Mouse (Mus musculus) neutrophil, adult 5-6 weeks (primary cell): ENCODE measurements around the gene E2f2. TPM values are rescaled to one million over a fixed set of nuclear protein-coding genes. Genes with fewer than 3 reads are reported as not detected.

Experiments
- ATAC-seq: fragments of 151-379, 151-347 bp; 2 replicates; pipeline ENCODE4 v1.8.0; 2017; ENCODE audit warnings: mild to moderate bottlenecking, moderate TSS enrichment; ENCODE audit not compliant: insufficient number of reproducible peaks, poor library complexity, low FRiP score, severe bottlenecking; ENCODE audit errors: extremely low read depth
- total RNA-seq: library from RNA; stranded (forward); fragments of 200-1000 nt; gene quantifications from 2 replicates; pipeline ENCODE4 v1.2.3, GENCODE M21; 2017

The E2f2 gene
- 42.0 and 46.9 TPM in 2 replicates for total RNA-seq

DNA sequence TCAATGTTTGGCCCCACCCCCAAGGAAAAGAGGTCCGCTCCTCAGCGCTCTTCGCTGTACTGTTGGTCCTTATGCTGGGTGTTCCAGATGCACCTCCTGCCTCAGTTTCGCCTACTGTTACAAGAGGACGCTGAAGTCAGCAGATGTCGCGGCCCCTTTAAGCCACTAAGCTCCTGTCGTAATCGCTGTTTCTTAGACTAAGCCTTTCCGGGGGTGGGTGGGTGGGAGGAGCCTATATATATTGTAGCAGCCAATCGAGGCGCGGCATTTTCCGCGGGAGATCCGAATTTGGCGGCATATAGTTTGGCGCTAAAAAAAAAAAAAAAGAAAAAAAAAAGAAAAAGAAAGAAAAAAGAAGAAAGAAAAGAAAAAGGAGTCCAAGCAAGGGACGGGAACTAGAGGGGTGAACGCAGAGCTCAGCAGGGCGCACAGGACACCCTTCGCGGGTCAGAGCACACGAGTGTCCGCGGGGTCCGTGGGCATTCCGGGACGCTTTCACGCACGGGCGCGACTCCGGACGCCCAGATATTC, at the start of gene E2f2:
Gene E2f2 (plus strand): TSS at position 384 of the 531 bp plus-strand sequence.
- ATAC-seq = peak; percentile 59

DNA sequence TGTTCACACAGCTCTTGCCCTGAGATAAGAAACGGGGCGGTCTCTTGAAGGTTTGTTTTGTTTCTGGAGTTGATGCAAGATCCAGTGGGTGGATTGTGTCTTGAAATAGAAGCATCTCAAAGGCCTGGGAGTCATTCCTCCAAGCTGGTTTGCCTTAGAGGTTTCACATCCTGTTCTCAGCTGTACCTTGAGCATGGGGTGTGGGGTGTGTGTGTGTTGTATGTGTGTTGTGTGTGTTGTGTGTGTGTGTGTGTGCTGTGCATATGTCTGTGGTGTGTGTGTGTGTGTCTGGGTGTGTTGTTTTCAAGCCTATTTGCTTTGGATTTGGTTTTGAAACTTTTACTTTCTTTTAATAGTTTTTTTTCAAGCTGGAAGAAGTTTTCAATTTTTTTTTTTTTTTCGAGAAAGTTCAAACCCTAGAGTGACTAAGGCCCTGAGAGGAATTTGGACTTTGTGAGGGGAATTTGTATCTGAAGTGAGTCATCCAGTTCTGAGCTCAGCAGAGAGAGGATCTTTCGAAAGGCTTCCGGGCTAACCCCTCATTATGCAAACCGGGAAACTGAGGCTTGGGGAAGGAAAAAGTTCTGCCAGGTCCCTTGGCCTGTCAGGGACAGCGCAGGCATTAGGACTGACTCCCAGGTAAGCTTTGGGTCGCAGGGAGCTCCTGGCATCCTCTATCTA, 48.9 kb upstream of the E2f2 start:
- no peak for ATAC-seq

DNA sequence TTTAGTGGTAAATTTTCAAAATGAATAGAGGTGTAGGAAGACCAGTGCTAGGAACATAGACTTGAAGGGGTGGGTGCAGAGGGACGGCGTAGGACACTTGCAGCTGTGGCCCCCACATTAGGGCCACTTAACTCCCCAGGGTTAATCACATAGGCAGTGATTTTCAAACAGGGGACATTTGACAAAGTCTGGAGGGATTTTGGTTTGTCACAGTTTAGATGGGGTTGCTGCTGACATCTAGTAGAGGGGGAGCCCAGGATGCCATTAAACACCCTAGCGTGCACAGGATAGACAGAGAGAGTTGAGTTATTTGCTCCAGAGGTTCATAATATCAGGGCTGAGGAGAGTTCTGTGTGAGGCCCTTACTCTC, 48.4 kb upstream of the E2f2 start:
- ATAC-seq = no peak

DNA sequence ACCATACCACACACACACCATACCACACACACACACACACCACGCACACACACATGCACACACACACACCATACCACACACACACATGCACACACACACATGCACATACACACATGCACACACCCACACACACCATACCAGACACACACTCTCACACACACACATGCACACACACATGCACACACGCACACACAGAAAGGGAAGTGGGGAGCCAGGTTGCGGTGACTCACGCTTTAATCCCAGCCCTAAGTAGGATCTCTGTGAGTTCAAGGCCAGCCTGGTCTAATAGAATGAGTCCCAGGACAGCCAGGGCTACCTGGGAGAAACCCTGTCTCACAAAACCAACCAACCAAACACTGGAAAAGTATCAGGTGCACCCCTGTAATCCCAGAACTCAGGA, 47.6 kb upstream of the E2f2 start:
- ATAC-seq = no peak

DNA sequence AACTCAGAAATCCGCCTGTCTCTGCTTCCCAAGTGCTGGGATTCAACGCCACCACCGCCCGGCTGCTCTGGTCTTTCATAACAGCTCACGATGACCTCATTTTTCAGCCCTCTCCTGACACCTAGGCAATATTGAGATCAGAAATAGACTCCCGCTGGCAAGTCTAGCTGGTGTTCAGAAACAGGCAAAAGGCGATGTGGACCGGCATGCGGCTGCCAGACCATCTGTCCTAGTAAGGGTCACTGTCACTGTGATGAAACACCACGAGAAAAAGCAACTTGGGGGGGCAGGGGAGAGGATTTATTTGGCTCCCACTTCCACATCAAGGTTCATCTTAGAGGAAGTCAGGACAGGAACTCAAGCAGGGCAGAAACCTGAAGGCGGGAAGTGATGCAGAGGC, 46.7 kb upstream of the E2f2 start:
- ATAC-seq = no peak

DNA sequence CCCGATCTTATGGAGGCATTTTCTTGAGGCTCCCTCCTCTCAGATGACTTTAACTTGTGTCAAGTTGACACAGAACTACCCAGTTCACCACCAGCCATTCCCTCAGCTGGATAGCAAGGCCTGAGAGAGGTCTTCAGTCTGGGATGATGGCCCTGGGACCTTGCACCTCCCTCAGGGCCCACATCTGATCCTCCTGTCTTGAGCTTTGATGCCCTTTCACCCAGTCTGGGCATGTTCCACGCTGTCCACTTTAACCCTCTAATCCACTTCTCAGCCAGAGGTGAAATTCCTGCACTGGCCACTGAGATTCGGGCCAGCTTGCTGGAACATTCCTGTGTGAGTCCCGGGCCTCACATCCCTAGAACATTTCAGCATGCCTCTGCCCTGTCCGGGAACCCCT, 46.2 kb upstream of the E2f2 start:
- ATAC-seq = no peak

DNA sequence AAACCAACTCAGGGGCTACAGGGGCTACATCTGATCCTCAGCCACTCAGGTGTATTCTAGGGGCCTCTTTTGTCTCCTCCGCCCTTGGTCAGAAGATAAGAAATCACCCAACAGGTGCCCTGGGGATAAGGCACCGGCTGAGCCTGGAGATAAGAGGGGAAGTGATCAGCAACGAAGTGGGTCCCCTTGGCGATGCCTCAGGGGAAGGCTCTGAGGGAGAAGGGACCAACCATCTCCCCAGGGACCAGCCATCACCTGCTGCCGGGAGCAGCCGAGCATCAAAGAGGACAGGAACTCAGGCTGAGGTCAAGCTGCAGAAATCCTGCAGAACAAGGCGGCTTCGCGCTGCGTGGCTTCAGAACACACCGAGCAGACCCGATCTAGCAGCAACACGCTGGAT, 44.5 kb upstream of the E2f2 start:
- ATAC-seq = no peak

DNA sequence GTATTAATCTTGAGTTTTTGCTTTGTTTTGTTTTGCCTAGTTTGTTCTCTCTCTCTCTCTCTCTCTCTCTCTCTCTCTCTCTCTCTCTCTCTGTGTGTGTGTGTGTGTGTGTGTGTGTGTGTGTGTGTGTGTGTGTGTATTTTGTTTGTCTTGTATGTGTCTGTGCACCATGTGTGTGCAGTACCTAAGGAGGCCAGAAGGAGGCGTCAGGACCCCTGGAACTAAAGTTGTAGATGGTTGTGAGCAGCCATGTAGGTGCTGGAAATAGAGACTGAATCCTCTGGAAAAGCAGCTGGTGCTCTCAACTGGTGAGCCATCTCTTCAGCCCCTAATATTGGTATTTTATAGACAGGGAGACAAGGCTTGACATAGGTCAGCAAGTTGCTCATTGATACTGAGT, 42.4 kb upstream of the E2f2 start:
- no peak for ATAC-seq

DNA sequence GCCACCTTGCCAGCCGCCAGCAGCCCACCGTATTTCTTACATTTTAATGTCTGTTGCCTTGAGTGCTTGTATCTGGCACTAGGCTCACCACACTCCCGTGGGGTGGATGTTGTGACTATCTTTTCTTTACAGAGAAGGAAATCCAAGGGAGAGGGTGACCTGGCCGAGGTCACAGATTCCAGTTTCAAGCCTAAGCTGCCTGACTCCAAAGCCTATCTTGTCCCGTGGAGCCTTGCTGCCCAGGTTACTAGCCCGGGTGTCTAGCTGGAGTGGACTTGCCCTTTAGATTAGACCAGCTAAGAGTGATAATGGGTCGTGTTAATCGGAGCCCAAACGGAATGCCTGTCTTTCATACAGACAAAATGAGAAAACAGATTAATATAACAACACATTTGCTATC, 38.4 kb upstream of the E2f2 start:
- no peak for ATAC-seq

DNA sequence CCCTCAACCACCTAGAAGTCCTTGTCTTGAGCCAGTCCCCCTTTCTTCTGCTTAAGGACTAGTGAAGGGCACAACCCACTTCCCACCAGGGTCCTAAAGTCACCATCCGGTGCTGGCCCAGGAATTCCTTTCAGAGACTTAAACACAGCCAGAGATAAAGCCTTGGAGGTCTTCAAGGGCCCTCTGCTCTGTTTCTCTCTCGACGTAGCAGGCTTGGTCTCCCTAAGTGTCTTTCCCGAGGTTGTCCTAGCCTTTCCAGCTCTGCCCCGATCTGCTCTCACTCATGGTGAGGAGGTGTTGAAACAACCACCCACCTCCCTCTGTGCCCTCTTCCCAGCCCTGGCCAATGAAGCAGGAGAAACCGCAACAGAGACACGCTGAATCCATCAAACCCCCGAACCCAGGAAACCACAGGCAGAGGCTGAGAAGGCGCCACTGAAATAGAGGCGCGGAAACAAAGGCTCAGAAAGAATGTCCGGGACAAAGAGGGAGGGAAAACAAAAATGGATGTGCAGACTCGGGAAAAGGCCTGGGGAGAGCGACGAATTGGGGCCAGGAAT, 37.7 kb upstream of the E2f2 start:
- ATAC-seq = no peak

DNA sequence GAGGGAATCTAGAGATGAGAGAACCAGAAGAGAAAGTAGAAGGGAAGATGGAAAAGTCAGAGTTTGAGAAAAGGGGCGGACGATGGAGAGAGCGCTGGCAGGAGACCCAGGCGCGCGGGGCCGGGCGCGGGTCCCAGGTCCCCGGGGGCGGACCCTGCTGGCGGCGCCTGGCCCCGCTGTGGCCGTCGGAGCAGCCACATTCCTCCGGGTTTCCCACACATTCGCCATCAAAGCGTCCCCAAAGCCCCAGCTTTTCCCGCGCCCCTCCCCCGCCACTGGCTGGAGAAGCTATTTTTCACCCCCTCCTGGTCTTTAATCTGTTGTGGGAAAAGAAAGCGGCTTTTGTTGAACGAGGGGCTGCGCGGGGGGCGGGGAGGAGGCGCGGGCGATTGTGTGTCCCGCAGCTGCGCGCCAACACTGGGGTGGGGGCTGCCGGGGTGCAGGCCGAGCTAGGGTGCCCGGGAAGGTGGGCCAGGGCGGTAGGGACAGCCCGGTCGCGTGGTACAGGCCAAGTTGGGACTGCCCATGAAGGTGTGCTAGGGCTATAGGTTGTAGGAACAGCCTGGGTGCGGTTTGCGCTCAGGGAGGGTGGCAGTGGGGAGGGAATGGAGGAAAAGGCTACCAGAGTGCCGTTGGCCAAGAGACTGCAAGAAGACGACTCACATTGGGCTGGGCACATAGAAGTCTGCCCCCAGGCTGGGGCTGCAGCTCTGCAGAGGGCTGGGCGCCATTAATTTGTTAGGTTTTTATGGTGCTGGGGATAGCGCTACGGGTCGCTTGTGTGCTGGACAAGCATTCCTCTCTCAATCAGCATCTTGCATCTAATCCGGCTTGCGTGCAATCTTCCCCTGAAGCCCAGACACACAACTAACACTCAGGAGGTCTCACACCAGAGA, 37.0 kb upstream of the E2f2 start:
- no peak for ATAC-seq

DNA sequence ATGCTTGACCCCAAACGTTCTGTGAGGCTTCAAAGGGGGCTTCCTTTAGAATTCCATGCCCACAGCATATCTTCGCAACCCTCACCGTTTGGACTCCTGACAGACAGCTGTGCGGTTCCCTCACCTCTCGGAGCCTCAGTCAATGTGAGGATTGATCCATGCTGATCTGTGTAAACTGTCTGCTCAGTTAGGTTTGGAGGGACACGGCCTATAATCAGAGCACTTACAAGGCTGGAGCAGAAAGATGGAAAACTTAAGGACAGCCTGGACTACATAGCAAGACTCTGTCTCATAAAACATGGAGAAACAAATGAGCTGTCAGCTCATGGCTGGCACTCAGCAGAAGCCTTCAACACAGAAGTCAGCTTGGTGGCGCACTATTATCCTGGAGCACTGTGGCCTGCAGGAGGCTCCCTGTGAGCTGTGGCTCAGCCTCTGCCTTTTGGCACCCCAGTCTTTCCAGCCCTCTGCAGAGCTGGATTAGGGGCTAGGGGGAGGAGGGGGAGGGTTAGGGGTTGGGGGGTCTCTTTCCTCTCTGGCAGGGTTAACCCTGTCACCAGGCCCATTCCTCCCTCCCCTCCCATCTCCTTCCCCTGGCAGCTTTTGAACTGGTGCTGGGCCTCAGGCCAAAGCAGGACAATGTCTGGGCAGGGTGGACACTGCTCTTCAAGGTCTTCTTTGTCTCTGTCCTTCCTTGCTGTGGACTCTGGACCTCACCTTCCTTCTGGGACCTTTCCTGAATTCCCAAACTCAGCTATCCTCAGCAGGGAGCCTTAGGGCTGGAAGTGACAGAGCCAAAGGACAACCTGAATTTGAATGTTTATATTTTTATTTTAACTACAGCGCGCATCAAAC, 36.1 kb upstream of the E2f2 start:
- ATAC-seq = no peak

DNA sequence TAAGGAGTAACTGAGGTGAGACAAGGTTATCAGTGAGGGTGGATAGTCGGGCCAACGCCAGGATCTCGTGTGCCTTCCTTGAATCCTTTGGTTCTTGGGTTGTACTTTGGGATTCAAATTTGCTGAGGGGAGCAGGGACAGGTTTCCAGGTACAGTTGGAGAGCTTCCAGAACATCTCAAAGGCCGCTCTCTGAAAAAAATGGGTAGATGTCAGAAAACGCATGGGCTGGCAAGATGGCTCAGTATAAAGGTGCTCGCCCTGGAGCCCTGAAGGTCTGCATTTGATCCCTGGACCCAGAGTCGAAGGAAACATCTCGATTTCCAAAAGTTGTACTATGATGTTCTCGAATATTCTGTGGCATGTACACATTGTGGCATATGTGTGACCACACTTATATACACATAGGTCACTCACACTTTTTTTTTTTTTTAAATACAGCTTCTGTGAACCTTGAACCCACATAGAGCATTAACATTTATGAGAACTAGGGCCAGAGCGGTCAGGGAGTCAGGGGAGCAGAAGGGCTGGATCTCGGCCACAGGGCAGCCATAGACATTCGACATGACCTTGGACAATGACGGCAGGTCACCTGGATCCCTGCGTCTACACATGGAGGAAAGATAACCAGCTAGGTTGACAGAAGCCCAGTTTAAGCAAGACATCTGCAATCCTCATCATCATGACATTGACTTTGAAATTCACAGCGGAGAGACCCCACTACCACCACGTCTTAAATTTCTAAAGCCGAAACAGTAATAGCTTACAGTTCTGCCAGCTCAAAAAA, 32.7 kb upstream of the E2f2 start:
- no peak for ATAC-seq

DNA sequence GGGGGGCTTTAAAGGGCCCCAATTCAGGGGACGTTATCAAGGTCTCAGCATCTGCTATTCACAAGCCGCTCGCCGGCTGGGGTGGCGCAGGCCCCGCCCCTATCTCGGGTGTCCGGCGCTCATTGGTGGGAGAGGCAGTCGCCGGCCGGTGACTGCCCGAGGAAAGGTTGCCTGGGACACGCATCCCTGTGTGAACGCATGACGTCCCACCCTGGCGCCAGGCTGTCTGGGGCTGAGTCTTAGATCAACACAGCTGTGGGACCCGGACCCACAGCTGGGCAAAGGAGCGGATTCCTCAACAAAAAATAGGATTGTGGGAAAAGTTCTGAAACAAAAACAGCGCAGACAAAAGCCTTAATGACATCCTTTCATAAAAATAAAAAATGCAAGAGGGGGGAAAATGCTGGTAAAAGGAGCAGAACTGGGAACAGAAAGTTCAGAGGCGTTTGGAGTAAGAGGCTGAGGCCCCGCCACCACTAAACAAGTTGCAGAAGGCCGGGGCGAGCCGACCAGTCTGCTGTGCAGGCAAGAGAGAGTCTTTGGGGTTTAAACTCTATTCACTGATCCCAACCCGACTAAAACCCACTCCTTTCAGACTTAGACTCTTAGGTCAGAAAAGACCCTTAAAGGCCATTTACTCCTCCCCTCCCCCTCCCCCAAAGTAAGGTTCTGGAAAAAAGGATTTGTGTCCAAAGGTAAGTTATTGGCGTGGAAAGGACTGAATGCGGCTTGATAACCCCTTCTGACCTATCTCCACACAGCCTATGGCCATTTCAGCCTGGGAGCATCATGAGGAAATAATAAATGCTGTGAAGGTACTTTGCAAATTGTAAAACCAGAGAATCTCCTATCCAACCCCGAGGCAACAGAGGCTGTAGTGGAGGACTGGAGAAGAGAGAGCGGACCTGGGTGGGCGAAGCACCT, 31.6 kb upstream of the E2f2 start:
- peak; percentile 24; the same call in 1 of the 2 replicates for ATAC-seq

DNA sequence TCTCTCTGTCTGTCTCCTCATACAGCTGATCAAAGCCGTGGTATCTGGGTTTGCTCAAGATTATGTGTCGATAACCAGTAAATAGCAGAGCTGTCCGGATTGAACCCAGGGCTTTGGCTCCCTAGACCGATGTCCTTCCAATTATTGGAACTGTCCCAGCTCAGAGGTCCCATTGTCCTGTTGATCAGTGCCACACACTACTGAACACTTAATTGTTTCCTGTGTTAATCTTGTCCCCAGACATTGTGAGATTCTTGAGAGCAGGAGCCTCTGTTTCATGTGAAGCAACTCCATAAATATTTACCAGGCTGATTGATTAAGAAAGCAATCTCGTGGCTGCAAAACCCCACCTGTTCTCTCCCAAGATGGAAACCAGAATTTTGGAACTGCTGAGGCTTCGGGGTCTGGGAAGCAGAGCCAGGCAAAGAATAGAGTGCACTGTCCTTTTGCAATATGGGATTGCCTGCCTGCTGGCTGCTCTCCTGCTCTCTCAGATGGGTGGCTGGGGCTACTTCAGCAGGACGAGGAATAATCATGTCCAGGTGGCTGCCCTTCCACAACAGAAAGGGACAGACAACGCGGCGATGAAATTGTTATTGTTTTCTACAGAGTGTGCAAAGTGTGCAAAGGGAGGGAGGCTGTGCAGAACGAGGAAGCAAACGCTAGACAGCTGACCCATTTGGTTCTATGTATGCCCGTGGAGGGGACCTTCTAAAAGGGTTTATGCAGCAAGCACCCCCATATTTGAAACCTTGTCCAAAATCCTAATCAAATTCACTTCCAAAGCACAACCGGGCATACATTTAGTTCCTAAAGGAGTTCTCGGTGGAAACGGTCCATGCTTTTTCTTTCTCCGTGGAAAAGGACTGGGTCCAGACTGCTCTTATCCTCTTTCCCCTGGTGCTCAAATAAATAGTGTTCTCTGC, 29.7 kb upstream of the E2f2 start:
- ATAC-seq = no peak

DNA sequence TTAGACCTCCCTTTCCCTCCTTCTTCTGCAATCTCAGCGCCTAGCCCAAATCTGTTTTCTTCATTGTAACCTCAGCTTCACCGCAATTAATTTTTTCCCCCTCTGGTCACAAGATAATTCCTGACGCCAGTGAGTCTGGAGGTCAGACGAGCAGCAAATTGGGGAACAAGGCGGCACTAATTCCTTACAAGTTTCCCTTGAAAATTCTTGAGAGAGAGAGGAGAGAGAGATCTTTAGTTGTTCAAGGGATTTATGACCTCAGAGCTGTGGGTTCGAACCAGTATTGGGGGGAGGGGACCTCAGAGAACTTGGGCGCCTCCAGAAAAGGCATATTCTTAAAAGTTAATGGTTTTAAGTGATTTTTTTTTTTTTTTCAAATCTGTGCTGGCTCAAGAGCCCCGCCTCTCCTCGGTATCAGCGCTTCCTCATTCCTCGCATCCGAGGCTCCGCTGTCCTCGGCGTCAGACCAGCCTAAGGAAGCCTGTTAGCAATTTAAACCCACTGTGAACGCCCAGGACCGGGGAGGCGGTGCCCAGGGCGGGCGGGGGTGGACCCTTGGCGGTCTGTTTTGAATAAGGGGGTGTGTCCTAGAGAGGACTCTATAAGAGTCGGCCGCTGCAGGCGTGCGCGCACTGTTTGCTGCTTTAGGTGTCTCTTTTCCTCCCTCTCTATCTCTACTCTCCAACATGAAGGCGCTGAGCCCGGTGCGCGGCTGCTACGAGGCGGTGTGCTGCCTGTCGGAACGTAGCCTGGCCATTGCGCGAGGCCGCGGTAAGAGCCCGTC, 28.8 kb upstream of the E2f2 start, which contains the start of gene Id3:
Gene Id3 (plus strand): TSS at position 305 of the 784 bp plus-strand sequence.
- ATAC-seq = peak; percentile 76
